ENCODE assay signal across 10 mouse cellular contexts in the genomic region with DNA sequence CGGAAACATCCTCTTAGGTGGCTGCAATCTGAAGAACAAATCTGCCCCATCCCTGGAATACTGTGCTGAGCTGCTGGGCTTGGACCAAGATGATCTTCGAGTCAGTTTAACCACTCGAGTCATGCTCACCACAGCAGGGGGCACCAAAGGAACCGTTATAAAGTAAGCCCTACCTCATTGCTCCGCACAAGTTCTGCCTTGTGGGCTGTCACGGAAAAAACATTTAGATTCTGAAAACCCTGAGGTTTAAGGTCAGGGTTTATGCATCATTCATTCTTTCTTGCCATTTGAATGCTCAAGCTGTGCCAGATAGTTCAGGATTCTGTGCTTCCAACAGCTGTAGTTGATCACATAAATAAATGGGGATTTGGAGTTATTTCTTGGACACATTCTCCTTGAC.
A peak's percentile ranks its signal among the peaks of the same experiment; 100 is the strongest.
DNase-seq lines count a peak whose midpoint lies in the region; ATAC-seq and TF ChIP-seq lines count a peak whose summit lies in the region.
"Had no signal": no experiment of that assay in that cellular context is flagged by ENCODE, and none has a peak within 500 bp of the region (broad histone marks: within the 10 kb centered on the region; RNA-seq: fewer than 3 reads in every experiment).

No protein-coding gene starts in this region.

- WGBS in kidney, postnatal 0 days = 41% methylated on average over 6 of the region's 6 CpGs
- WGBS in midbrain, embryonic 13.5 days = 66% methylated on average over 6 of the region's 6 CpGs

- peak; percentile 6 for DNase-seq in adrenal gland, postnatal 10 days
- DNase-seq in adrenal gland, postnatal 14 days = no peak
- DNase-seq in R1 (ENCODE audit: low read depth, low spot score) = peak; percentile 38
- peak; percentile 86 for DNase-seq in kidney, postnatal 0 days (ENCODE audit: low spot score)
- DNase-seq in natural killer cell, adult 2 months (ENCODE audit: low spot score in 2 of 2) = peak; percentile 28 to 45
- DNase-seq in ovary, postnatal 14 days (ENCODE audit: low spot score) = no peak
- no peak for DNase-seq in cerebellum, postnatal 36 days

- no peaks in the 10 kb centered on the region for H3K36me3 ChIP-seq in kidney, postnatal 0 days (ENCODE audit: insufficient read depth, low read length)
- no peaks in the 10 kb centered on the region for H3K36me3 ChIP-seq in midbrain, embryonic 13.5 days
- H3K36me3 ChIP-seq: limb, embryonic 12.5 days; neural tube, embryonic 15.5 days had no signal

- H3K9ac ChIP-seq in kidney, postnatal 0 days (ENCODE audit: low read depth, low read length) = no peak overlapping the region
- H3K9ac ChIP-seq in midbrain, embryonic 13.5 days (replicated peaks) = no peak overlapping the region
- H3K9ac ChIP-seq: limb, embryonic 12.5 days; neural tube, embryonic 15.5 days had no signal

- no peak overlapping the region for H3K27ac ChIP-seq in kidney, postnatal 0 days
- no peak overlapping the region for H3K27ac ChIP-seq in midbrain, embryonic 13.5 days
- H3K27ac ChIP-seq: limb, embryonic 12.5 days; neural tube, embryonic 15.5 days had no signal

- H3K4me2 ChIP-seq in kidney, postnatal 0 days (ENCODE audit: low read length) = no peak overlapping the region
- no peak overlapping the region for H3K4me2 ChIP-seq in midbrain, embryonic 13.5 days (replicated peaks)
- H3K4me2 ChIP-seq: limb, embryonic 12.5 days; neural tube, embryonic 15.5 days had no signal

- no peaks in the 10 kb centered on the region for H3K9me3 ChIP-seq in kidney, postnatal 0 days (replicated peaks; ENCODE audit: low read length)
- no peaks in the 10 kb centered on the region for H3K9me3 ChIP-seq in midbrain, embryonic 13.5 days
- H3K9me3 ChIP-seq: limb, embryonic 12.5 days; neural tube, embryonic 15.5 days had no signal

- no peak; the same call in 1 of the 2 replicates for ATAC-seq in kidney, postnatal 0 days (replicated peaks; ENCODE audit: low FRiP score, low read depth)
- no peak for ATAC-seq in midbrain, embryonic 13.5 days

- no peak overlapping the region for H3K4me3 ChIP-seq in kidney, postnatal 0 days (replicated peaks; ENCODE audit: low read depth, low read length)
- H3K4me3 ChIP-seq in midbrain, embryonic 13.5 days (replicated peaks) = no peak overlapping the region
- H3K4me3 ChIP-seq: limb, embryonic 12.5 days; neural tube, embryonic 15.5 days had no signal

- 0 out of 2 replicates have a peak, but pooled peaks cover 7% of the 10 kb centered on the region for H3K4me1 ChIP-seq in kidney, postnatal 0 days (replicated peaks; ENCODE audit: insufficient read depth, low read length)
- no peaks in the 10 kb centered on the region for H3K4me1 ChIP-seq in midbrain, embryonic 13.5 days (replicated peaks)
- H3K4me1 ChIP-seq: neural tube, embryonic 15.5 days had no signal

- TF ChIP-seq CTCF in kidney, postnatal 0 days (IDR thresholded peaks at IDR 0.05; ENCODE audit: low read depth) = peak; percentile 43; the same call in 1 of the 2 replicates

- no peaks in the 10 kb centered on the region for H3K27me3 ChIP-seq in kidney, postnatal 0 days (ENCODE audit: insufficient read depth, low read length)
- H3K27me3 ChIP-seq in midbrain, embryonic 13.5 days = no peaks in the 10 kb centered on the region
- H3K27me3 ChIP-seq: limb, embryonic 12.5 days; neural tube, embryonic 15.5 days had no signal

Comparison
In these comparisons a context has a peak if more than half of its experiments do, and no peak if none do; other contexts are left out.
1. DNase-seq: peak in adrenal gland, postnatal 10 days (single experiment), R1 (single experiment), kidney, postnatal 0 days (single experiment) and natural killer cell, adult 2 months (2 of 2); none in adrenal gland, postnatal 14 days (single experiment), ovary, postnatal 14 days (single experiment) and cerebellum, postnatal 36 days (0 of 2).